Mouse (Mus musculus): ENCODE data around the gene Nkx6-2. TPM values are rescaled to one million over a fixed set of nuclear protein-coding genes. Genes with fewer than 3 reads are reported as not detected.

Nkx6-2 gene
- not detected for total RNA-seq (2018; cell fraction: chromatin; rRNA removed)
- total RNA-seq (2018; cell fraction: cytosol; rRNA removed) = not detected
- not detected for total RNA-seq (2018; cell fraction: nucleus; rRNA removed)
- polyA plus RNA-seq (2018) = not detected in 3 replicates

DNA sequence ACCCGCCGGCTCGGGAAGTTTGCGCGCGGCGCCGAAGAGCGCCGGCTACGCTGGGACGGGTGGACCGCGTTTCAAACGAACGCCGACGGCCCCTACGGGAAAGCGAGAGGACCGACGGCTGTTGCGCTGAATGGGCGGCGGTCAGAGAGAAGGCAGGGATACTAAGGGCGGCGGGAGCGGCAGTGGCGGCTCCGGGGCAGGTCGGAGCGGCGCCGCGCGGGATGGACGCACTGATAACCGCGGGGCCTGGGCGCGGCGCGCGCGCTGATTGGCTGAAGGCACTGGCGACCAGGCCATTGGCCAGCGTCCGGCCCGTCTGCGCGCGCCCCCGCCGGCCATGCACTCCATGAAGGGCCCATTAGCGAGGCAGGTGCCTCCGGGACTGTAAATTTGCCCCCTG, at the start of gene Nkx6-2:
Gene Nkx6-2, minus strand, starts transcription at position 203 of the 400 bp plus-strand sequence.
- H3K79me2 ChIP-seq (ENCODE audit: inconsistent target) = no peaks in the 10 kb centered on the region
- H3K4me3 ChIP-seq (ENCODE audit: inconsistent target) = no peak within 1 kb of the TSS
- WGBS (ENCODE audit: missing documents) = 2% methylated on average over 46 of the region's 56 CpGs
- H3K36me3 ChIP-seq (ENCODE audit: inconsistent target) = no peaks in the 10 kb centered on the region
- no peak within 1 kb of the TSS for H3K27ac ChIP-seq

DNA sequence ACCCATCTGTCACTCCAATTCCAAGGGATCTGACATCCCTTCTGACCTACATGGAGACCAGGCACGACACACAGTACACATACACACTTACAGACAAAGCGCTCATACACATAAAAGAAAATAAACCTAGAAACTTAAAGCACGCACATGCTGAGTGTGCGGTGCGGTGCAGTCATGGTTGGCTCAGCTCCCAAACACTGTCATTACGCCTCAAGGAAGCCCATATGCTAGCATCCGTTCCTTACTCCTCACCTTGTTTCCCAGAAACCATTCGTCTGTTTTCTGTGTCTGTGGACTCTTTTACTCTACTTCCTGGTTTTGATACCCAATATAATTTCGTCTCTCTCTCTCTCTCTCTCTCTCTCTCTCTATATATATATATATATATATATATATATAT, 42.6 kb upstream of the Nkx6-2 start:
- WGBS (ENCODE audit: missing documents) = 65% methylated on average over 8 of the region's 9 CpGs
- no peak overlapping the region for H3K4me3 ChIP-seq (ENCODE audit: inconsistent target)
- H3K79me2 ChIP-seq (ENCODE audit: inconsistent target) = no peaks in the 10 kb centered on the region
- H3K36me3 ChIP-seq (ENCODE audit: inconsistent target) = no peaks in the 10 kb centered on the region
- no peak overlapping the region for H3K27ac ChIP-seq

DNA sequence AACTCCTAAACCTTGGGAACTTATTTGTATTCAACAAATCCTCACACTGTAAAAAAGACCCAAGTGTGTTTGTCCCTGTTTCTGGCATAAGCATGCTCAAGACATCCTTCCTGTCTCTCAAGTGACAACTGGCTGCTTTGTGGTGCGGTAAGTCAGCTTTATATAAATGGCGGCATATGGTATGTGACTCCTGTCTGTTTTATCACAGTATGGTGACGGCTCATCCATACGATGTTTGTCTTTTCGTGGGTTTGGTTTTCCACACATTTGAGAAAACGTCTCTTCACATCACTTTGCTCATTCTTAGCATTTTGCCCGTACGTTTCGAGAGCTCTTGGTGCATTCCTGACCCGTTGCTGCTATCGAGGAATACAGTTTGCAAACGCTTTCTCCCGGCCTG, 40.0 kb upstream of the Nkx6-2 start:
- H3K27ac ChIP-seq = no peak overlapping the region
- H3K4me3 ChIP-seq (ENCODE audit: inconsistent target) = no peak overlapping the region
- no peaks in the 10 kb centered on the region for H3K79me2 ChIP-seq (ENCODE audit: inconsistent target)
- H3K36me3 ChIP-seq (ENCODE audit: inconsistent target) = no peaks in the 10 kb centered on the region
- WGBS (ENCODE audit: missing documents) = 88% methylated on average over 13 of the region's 13 CpGs

DNA sequence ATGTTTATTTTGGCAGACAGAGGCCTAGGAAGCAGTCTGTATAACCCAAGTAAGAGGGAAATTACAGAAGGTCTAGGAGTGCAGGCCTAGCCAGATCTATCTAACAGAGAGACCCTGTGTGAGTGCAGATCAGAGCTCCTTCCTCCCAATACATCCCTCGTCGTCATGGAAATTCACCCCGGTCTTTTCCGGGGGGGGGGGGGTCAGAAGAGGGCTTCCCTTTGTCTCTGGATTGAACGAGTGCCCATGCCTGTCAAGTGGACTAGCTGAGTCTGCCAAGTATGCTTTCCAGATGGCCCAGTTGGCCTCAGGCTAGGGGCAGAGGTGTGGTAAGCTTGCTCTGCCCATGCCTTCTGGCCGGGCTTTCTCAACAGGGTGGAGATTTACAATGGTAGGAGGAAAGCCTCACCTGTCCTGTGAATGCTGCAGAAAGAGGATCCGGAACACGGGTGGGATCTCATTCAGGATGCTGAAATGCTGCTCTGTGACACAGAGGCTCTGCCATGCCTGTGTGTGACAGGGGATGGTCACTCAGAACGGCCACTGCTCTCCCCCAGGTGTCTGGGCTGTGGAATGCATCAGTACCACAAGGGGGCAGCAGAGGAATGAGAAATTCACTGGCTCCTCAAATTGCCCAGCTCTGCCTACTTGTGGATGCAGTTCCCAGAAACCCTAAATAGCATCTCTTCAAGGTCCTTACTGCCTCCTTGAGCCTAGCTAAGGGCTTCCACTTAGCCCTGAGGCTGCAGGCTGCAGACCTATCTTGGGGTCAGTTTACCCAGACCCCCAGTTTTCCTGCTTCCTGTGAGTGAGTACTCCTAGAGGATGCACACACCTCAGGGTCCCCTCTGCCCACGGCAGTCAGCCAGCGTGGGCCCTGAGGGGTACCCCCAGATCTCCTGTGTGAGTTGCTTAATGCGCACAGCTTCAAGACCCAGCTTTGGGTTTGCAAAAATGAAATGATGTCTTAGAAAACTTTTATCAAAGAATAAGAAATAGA, 33.5 kb upstream of the Nkx6-2 start:
- Histone ChIP-seq H3K36me3 (ENCODE audit: inconsistent target) (no peaks in the 10 kb centered on the region), H3K4me3 (ENCODE audit: inconsistent target) (no peak overlapping the region), H3K79me2 (ENCODE audit: inconsistent target) (no peaks in the 10 kb centered on the region), H3K27ac (no peak overlapping the region)
- 65% methylated on average over 12 of the region's 12 CpGs for WGBS (ENCODE audit: missing documents)

DNA sequence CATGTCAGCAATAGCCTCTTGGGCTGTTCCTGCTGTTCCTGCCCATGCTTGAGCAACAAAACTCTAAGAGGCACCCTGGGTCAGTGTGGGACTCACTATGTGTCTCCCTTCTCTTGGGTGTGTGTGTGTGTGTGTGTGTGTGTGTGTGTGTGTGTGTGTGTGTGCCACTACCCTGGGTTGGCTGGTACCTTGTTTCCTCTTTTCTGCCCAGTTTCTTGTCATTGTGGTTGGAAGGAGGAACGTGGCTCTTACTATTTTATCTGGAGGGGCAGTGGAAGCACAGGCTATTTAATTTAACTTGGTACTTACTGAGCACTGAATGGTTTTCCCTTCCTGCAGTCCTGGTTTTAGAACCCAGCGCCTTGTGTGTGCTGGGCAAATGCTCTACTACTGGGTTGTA, 27.7 kb upstream of the Nkx6-2 start:
- H3K79me2 ChIP-seq (ENCODE audit: inconsistent target) = no peaks in the 10 kb centered on the region
- no peaks in the 10 kb centered on the region for H3K36me3 ChIP-seq (ENCODE audit: inconsistent target)
- 19% methylated on average over 2 of the region's 2 CpGs for WGBS (ENCODE audit: missing documents)

DNA sequence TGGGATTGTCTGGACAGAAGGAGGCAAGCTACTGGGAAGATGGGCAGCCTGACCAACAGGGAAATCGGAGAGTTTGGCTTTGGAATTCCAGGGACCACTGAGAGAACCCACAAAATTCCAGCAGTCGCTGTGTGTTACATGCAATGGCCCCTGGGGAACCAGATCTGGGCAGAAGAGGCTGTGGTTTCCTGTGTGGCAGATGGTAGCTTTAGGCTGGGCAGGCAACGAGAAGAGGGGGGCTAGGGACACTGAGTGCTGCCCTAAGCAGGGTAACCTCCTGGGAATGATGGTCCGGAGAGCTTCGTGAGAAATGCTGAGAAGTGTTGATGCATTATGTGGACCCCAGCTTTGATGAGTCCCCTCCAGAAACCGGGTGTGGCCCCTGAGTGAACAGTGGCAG, 13.3 kb upstream of the Nkx6-2 start:
- no peaks in the 10 kb centered on the region for H3K79me2 ChIP-seq (ENCODE audit: inconsistent target)
- no peak overlapping the region for H3K4me3 ChIP-seq (ENCODE audit: inconsistent target)
- WGBS (ENCODE audit: missing documents) = 30% methylated on average over 6 of the region's 6 CpGs
- no peak overlapping the region for H3K27ac ChIP-seq
- H3K36me3 ChIP-seq (ENCODE audit: inconsistent target) = no peaks in the 10 kb centered on the region

More for the DNA sequence above, 27.7 kb upstream of the Nkx6-2 start:
- no peak overlapping the region for H3K4me3 ChIP-seq (ENCODE audit: inconsistent target)
- no peak overlapping the region for H3K27ac ChIP-seq

DNA sequence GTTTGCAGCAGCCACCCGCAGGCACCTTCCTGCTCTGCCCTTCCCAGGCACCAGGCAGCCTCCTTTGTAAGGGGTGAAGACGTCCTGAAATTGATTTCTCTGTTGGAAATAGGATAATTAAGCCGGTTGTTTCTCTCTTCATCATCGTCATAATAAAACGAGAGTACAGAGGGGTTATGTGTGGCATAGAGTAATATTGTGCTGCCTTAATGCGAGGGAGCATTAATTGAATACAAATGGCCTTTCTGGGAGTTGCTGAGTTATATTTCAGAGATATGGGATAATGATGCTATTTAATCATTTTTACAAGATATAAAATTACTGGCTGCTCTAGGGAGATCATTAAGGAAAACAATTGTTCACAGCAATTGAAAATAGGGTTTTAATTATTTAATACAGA, 12.7 kb upstream of the Nkx6-2 start:
- WGBS (ENCODE audit: missing documents) = 79% methylated on average over 6 of the region's 6 CpGs
- no peaks in the 10 kb centered on the region for H3K79me2 ChIP-seq (ENCODE audit: inconsistent target)

DNA sequence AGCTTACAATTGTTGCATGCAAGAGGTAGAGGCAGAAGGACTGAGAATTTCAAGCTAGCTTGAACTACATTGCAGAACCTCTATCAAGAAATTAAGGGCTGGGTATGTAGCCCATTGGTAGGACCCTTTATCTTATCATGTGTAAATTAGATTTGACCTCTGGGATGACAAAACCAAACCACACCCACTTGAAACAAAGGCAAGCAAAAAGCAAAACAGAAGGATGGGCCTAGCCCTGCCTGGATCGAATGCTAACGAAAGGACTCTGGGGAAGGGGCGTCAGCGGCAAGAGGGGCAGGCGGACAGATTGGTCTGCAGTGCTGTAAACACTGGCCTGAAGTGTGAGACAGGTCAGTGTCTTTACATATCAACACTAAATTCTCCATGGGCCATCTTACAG, 8.7 kb upstream of the Nkx6-2 start:
- Histone ChIP-seq H3K79me2 (ENCODE audit: inconsistent target) (no peaks in the 10 kb centered on the region), H3K4me3 (ENCODE audit: inconsistent target) (no peak overlapping the region), H3K36me3 (ENCODE audit: inconsistent target) (no peaks in the 10 kb centered on the region), H3K27ac (no peak overlapping the region)
- WGBS (ENCODE audit: missing documents) = 98% methylated on average over 5 of the region's 5 CpGs

More for the DNA sequence above, 12.7 kb upstream of the Nkx6-2 start:
- Histone ChIP-seq H3K4me3 (ENCODE audit: inconsistent target) (no peak overlapping the region), H3K27ac (no peak overlapping the region), H3K36me3 (ENCODE audit: inconsistent target) (no peaks in the 10 kb centered on the region)

DNA sequence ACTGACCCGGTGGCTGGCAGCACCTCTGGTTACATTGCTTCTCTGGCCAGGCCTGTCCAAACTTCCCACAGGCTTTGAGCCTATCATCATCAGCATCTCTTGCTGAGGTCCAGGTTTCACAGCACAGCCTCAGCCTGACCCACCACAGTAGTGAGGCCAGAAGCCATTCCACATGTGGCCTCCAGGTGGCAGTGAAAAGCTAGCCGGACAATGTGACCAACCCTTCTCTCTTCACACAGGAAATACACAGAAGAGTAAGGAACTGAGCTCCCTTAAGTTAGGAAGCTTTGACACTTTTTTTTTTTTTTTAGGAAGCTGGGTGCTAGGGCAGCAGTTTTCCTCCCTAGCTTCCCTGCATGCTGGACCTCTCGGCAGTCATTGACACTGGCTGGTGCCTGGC, 7.7 kb upstream of the Nkx6-2 start:
- H3K27ac ChIP-seq = no peak overlapping the region
- WGBS (ENCODE audit: missing documents) = 45% methylated on average over 3 of the region's 3 CpGs
- no peaks in the 10 kb centered on the region for H3K36me3 ChIP-seq (ENCODE audit: inconsistent target)
- H3K79me2 ChIP-seq (ENCODE audit: inconsistent target) = no peaks in the 10 kb centered on the region
- no peak overlapping the region for H3K4me3 ChIP-seq (ENCODE audit: inconsistent target)

DNA sequence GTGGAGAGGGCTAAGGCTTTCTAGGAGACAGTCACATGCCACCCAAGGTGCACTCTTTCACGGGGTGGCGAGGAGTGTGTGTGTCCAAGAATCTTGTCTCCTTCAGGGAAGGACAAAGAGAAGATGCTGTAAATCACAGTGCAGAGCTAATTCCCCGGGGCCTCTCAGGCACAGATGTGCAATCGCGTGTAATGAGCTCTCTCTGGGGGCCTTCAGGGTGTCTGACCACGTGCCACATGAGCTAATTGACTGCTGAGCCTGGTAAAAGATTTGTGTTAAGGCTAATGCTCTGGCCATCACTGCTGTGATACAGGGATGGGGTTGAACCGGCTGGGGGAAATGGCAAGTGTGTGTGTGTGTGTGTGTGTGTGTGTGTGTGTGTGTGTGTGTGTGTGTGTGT, 5.3 kb upstream of the Nkx6-2 start:
- WGBS (ENCODE audit: missing documents) = 52% methylated on average over 7 of the region's 7 CpGs
- Histone ChIP-seq H3K27ac (no peak overlapping the region), H3K36me3 (ENCODE audit: inconsistent target) (no peaks in the 10 kb centered on the region), H3K79me2 (ENCODE audit: inconsistent target) (no peaks in the 10 kb centered on the region), H3K4me3 (ENCODE audit: inconsistent target) (no peak overlapping the region)

DNA sequence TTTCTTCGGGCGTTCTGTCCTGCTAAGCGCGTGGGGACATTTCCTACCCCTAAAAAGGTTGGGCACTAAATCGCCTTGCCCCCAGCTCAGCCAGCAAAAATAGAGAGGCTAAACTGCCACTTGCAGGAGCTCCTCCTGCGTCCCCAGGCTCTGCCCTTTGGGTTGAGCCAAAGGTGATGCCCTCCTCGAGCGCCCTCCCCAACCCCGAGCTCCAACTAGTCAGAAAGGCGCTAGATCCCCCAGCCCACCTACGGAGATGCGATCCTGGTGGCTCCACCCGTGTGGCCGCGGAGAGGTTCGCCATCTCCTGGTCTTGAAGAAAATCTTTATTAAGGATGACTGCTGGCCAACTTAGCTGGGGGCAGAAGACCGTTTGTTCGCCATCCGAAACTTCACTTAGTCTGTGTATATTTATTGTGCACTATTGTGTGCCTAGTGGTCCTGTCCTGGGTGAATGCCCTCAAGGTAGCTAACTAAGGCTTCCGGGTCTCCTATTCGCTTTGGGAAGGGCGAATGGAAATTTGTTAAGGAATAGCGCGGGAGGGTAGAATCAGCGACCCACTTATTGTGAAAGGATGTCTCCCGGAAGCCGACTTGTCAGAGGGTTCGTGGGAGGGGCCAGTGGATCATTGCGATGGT, 2.7 kb upstream of the Nkx6-2 start:
- Histone ChIP-seq H3K4me3 (ENCODE audit: inconsistent target) (no peak overlapping the region), H3K79me2 (ENCODE audit: inconsistent target) (no peaks in the 10 kb centered on the region), H3K36me3 (ENCODE audit: inconsistent target) (no peaks in the 10 kb centered on the region), H3K27ac (no peak overlapping the region)
- 8% methylated on average over 29 of the region's 29 CpGs for WGBS (ENCODE audit: missing documents)

DNA sequence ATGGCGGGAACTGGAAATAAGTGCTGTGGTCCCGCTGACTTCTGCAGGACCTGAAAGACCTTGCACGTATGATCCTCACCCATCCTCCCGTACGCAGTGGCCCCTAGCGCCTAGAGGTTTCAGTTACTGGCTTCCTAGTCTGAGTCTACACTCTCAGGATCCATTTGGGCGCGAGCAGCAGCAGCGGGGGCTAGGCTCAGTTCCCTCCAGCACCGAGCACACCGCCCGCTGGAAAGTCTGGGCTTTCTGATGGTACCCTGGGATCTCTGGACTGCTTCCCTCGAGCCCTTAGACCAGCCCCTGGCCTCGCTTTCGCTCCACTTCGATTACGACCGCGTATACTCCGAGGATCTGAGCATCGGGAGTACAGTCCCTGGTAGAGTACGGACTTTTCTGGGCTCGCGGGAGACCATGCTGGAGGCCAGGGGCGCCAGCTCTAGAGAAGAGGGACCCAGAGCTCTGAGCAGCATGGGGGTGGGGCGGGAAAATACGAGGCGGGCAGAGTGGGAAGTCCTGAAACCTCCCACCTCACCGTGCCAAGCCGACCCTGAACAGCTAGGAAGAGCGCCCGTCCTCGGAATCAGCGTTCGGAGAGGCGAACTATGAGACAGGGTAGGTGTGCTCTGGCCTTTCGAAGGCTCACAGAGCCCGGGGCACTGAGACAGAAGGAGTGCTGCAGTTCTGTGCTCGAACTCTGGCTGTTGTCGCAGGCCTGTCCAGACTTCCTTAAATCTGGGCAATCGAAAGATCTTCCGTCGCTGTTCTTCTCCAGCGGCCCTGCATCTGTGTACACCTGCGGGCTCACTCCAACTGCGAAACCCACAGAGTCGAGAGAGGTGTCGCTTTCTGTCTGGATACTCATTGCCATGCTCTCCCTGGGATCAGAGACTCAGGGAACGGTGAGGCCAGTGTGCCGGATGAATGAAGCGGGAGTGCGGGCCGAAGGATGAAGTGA, 1.9 kb upstream of the Nkx6-2 start:
- Histone ChIP-seq H3K79me2 (ENCODE audit: inconsistent target) (no peaks in the 10 kb centered on the region), H3K4me3 (ENCODE audit: inconsistent target) (no peak overlapping the region), H3K36me3 (ENCODE audit: inconsistent target) (no peaks in the 10 kb centered on the region), H3K27ac (no peak overlapping the region)
- WGBS (ENCODE audit: missing documents) = 4% methylated on average over 51 of the region's 53 CpGs

DNA sequence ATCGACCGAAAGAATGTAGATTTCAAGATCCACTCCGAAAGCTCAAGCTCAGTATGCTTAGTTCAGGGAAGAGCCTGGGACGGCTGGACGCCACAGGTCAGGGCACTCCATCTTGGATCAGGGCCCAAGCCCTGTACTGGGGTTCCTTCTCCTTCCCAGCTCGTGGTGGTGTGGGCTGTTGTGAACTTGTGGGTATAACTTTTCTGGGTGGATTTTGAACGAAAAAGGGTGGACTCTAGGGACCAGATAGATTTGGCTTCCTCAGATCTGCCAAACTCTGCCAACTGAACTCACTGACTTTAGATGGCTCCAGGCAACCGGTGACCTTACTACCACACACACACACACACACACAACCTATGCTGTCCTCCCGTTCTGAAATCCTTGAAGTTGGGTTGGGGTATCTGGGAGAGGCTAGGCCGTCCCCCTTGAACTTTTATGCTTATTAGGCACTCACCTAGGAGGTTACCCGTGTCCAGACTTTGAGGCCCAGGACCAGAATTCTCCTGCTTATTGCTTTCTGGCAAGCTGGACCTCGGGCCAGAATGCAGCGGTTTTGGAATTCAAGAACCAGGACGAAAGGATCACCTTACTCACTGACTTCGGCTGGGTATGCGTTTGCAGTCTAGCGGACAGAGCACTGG, 619 bp upstream of the Nkx6-2 start:
- H3K79me2 ChIP-seq (ENCODE audit: inconsistent target) = no peaks in the 10 kb centered on the region
- no peaks in the 10 kb centered on the region for H3K36me3 ChIP-seq (ENCODE audit: inconsistent target)
- H3K4me3 ChIP-seq (ENCODE audit: inconsistent target) = no peak overlapping the region
- no peak overlapping the region for H3K27ac ChIP-seq
- 30% methylated on average over 17 of the region's 17 CpGs for WGBS (ENCODE audit: missing documents)
